Mouse (Mus musculus) lung, adult 2 months (tissue): ENCODE results near the gene Clta.

Experiments used
- CTCF ChIP-seq: fragments of 200-500 bp; IDR thresholded peaks from 2 replicates; pipeline ENCODE4 v1.5.1; 2011; ENCODE audit warnings: mild to moderate bottlenecking, low read length, control low read depth; ENCODE audit not compliant: insufficient read depth
- POLR2A ChIP-seq: fragments of 200-500 bp; IDR thresholded peaks from 2 replicates; pipeline ENCODE4 v1.6.1; 2011; ENCODE audit warnings: low read depth, mild to moderate bottlenecking, control low read depth, low read length, borderline replicate concordance; ENCODE audit errors: extremely low read depth

DNA sequence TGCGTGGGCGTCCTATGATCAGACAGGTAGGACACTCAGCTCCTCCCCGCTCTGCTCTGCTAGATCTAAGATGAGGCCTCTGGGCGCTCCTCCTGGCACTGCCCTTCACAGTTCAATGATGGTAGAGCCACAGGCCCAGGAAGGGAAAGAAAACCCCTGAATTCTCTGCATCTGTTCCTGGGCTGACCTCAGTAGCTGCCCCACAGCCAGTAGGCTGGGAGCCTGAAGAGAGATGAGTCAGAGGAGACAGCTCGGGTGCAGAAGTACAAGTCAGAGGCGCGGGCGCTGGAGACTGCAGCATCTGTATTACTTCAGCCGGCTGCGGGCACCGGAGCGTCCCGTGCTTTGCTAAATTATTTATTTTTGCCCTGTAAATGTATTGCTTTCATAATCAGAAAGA lies 35.6 kb upstream of the Clta start:
- TF ChIP-seq CTCF (no peak), POLR2A (no peak)
